Mouse (Mus musculus): Measurements from ENCODE around the gene Asic3.

Gene Asic3

DNA sequence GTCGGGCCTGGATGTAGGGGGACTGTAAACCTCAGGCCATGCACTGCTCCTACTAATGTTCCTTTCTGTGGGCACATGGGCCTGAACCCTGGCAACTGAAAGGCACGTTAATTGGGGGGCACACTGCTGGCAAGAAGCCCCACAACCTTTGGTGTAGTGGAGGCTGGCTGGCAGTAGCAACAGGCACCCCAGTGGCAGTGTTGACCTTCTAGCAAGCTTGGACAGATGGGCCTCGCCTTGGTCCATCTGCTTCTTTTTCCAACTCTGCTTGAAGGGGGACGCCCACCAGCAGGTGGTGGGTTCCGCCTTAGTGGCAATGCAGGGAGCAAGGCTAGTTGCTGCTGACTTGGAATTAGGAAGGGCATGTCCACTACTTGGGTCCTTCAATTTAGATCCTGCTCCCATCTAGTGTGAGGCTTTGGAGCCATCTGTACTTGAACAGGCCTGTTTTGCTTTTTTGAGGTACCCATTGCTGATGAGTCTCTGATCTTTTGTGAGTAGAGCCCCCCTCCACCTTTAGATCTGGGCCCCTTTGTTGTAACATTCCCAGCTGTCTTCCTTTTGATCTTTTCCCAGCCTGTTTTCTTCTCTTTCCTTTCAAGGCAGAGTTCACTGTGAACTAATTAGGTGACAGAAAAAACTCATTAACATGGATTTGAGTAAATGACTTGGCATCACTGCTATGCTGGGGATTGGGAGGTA, 40.2 kb downstream of the Asic3 start:
- DNase-seq: no peak

DNA sequence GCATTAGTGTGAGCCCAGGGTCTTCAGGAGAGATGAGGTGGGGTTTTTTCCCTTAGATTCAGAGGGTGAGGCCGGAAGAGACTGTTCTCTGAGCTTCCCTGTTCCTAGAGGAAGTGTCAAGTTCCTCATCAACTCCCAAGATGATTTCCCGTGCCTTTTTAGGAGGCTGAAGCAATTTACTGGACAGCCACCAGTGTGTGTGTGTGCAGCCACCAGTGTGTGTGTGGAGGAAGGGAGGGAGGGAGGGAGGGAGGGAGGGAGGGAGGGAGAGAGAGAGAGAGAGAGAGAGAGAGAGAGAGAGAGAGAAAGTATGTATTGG, 40.8 kb downstream of the Asic3 start:
- DNase-seq: no peak

- no peak for DNase-seq
Measured at GRCm38 (mm10) chr5:24455076-24455475, 41.9 kb downstream of the Asic3 start.

GRCm38 (mm10) chr5:24455613-24456012, 42.4 kb downstream of the Asic3 start:
- no peak for DNase-seq

- DNase-seq: no peak
Measured at GRCm38 (mm10) chr5:24466762-24467161, 53.6 kb downstream of the Asic3 start.
